Mouse (Mus musculus) stomach, postnatal 0 days (tissue): ENCODE results near the gene Tmed5.

ENCODE experiments used
- CTCF ChIP-seq: IDR thresholded peaks from 2 replicates; pipeline ENCODE4 v1.5.1; 2016; ENCODE audit warnings: antibody characterized with exemption, low read depth, mild to moderate bottlenecking, moderate library complexity
- EP300 ChIP-seq: optimal IDR thresholded peaks from 2 replicates; pipeline ENCODE3; 2016; ENCODE audit warnings: antibody characterized with exemption

DNA sequence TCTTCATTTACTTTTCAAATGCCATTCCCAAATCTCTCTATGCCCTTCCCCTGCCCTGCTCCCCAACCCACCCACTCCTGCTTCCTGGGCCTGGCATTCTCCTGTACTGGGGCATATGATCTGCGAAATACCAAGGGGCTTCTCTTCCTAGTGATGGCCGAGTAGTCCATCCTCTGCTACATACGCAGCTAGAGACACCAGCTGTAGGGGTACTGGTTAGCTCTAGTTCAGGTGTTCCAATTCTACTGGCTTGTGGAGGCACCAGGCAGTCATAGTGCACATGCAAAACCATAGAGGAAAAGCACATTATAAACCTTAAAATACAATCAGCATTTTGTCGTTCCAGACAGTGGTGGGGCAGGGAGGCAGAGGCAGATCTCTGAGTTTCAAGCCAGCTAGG, 14.7 kb downstream of the Tmed5 start:
- no peak for TF ChIP-seq CTCF
- no peak for TF ChIP-seq EP300
